Mouse (Mus musculus): ENCODE results near the gene Lcn10. TPM values are rescaled to one million over a fixed set of nuclear protein-coding genes. Genes with fewer than 3 reads are reported as not detected.

Gene Lcn10
- polyA plus RNA-seq (2012): not detected in 2 replicates

DNA sequence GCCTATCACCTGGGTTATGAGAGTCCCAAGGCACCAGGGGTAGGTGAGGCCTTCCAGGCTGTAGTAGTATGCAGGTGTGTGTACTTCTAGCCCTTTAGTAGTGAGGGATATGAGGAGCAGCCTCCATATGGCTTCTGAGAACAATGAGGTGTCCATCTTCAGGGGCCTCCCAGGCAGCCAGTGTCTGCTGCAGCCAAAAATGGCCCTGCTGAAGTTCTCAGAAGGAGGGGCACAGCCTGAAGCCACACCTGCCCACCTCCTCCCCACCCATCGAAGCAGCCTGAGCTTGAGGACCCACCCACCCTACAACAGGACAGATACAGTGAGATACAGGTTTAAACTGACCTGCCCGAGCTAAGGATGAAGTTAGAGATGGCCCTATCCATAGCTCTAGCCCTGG is at the start of gene Lcn10:
Gene Lcn10 (plus strand): TSS at position 301 of the 400 bp plus-strand sequence.
- Histone ChIP-seq H3K27me3 (ENCODE audit: control insufficient read depth) (no peaks in the 10 kb centered on the region), H3K36me3 (ENCODE audit: control insufficient read depth) (no peaks in the 10 kb centered on the region), H3K9me3 (ENCODE audit: control insufficient read depth, low read length) (no peaks in the 10 kb centered on the region), H3K4me3 (replicated peaks) (no peak within 1 kb of the TSS), H3K4me1 (ENCODE audit: control insufficient read depth) (no peaks in the 10 kb centered on the region)
- TF ChIP-seq TAL1 (IDR thresholded peaks at IDR 0.05; ENCODE audit: low read length): no peak

- H3K36me3 ChIP-seq (ENCODE audit: control insufficient read depth): no peaks in the 10 kb centered on the region
- no peak for TF ChIP-seq GATA1 (IDR thresholded peaks at IDR 0.05; ENCODE audit: low read length)
- no peak for TF ChIP-seq TAL1 (IDR thresholded peaks at IDR 0.05; ENCODE audit: low read length)
- H3K27me3 ChIP-seq (ENCODE audit: control insufficient read depth): peaks cover 2% of the 10 kb centered on the region; the same call in 1 of the 2 replicates
- H3K9me3 ChIP-seq (ENCODE audit: control insufficient read depth, low read length): no peaks in the 10 kb centered on the region
- no peaks in the 10 kb centered on the region for H3K4me1 ChIP-seq (ENCODE audit: control insufficient read depth)
- H3K4me3 ChIP-seq (replicated peaks): no peak overlapping the region
Measured at GRCm38 (mm10) chr2:25633616-25634015, 48.9 kb upstream of the Lcn10 start.

- Histone ChIP-seq H3K27me3 (ENCODE audit: control insufficient read depth) (no peaks in the 10 kb centered on the region), H3K9me3 (ENCODE audit: control insufficient read depth, low read length) (no peaks in the 10 kb centered on the region), H3K4me3 (replicated peaks) (no peak overlapping the region), H3K36me3 (ENCODE audit: control insufficient read depth) (no peaks in the 10 kb centered on the region), H3K4me1 (ENCODE audit: control insufficient read depth) (no peaks in the 10 kb centered on the region)
- TF ChIP-seq TAL1 (IDR thresholded peaks at IDR 0.05; ENCODE audit: low read length): no peak
- TF ChIP-seq GATA1 (IDR thresholded peaks at IDR 0.05; ENCODE audit: low read length): no peak
Measured at GRCm38 (mm10) chr2:25634046-25634445, 48.5 kb upstream of the Lcn10 start.

DNA sequence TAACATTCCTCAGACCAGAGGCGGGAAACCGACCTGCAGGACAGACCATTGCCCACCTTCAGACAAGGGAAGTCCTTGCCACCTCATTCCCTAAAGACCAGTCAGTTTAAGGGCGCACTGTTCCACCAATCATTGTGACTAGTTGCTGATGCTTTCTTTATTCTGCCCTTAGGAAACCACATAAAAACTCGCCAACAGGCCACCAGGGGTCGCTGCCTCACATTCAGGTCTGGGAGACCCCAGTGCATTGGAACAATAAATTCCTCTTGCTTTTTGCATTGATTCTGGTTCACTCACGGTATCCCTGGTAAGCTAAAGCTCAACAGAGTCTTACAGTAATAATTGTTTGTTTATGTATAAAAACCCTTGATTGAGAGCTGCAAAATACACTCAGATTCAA is 42.6 kb upstream of the Lcn10 start:
- Histone ChIP-seq H3K27me3 (ENCODE audit: control insufficient read depth) (no peaks in the 10 kb centered on the region), H3K4me1 (ENCODE audit: control insufficient read depth) (no peaks in the 10 kb centered on the region), H3K36me3 (ENCODE audit: control insufficient read depth) (no peaks in the 10 kb centered on the region), H3K4me3 (replicated peaks) (no peak overlapping the region), H3K9me3 (ENCODE audit: control insufficient read depth, low read length) (no peaks in the 10 kb centered on the region)
- TF ChIP-seq TAL1 (IDR thresholded peaks at IDR 0.05; ENCODE audit: low read length) (no peak), GATA1 (IDR thresholded peaks at IDR 0.05; ENCODE audit: low read length) (no peak)

DNA sequence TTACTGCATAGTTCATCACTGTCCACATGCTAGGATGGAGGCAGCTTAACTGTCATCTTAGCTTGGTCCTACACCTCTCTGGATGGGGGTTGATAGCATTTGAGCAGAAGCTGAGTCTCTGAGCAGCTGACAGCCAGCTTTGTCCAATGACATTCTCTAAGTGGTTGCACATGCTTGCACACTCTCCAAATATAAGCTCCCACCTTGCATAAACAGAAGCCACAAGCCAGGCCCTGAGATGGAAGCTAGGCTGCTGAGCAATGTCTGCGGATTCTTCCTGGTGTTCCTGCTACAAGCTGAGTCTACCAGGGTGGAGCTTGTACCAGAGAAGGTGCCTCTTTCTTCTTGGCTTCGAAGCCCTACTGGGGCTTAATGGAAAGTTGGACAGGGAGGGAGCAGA is 29.6 kb upstream of the Lcn10 start, which contains the start of gene Lcn8:
Gene Lcn8 (plus strand): TSS at position 219 of the 400 bp plus-strand sequence.
- TF ChIP-seq TAL1 (IDR thresholded peaks at IDR 0.05; ENCODE audit: low read length) (no peak), GATA1 (IDR thresholded peaks at IDR 0.05; ENCODE audit: low read length) (no peak)

DNA sequence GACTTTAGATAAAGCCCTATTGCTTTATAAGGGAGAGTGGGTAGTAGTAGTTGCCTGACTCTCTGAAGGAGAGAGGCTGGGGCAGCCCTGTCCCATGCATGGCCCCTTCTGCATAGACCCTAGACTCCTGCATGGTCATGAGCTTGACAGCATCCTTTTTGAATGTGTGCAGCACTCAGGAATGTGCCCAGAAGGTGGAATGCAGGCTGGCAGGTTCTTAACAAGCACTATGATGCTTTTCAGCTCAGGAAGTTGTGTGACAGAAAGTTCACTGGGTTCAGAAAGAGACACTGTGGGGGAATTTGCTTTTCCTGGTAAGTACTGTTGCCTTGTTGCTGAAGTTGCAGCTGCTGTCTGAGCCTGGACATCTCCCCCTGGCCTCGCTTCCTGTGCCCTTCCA is 28.0 kb upstream of the Lcn10 start:
- Histone ChIP-seq H3K4me1 (ENCODE audit: control insufficient read depth) (no peaks in the 10 kb centered on the region), H3K4me3 (replicated peaks) (no peak overlapping the region), H3K36me3 (ENCODE audit: control insufficient read depth) (no peaks in the 10 kb centered on the region), H3K9me3 (ENCODE audit: control insufficient read depth, low read length) (no peaks in the 10 kb centered on the region), H3K27me3 (ENCODE audit: control insufficient read depth) (no peaks in the 10 kb centered on the region)
- TF ChIP-seq TAL1 (IDR thresholded peaks at IDR 0.05; ENCODE audit: low read length) (no peak), GATA1 (IDR thresholded peaks at IDR 0.05; ENCODE audit: low read length) (no peak)

More for the DNA sequence above, 29.6 kb upstream of the Lcn10 start, which contains the start of gene Lcn8:
- H3K36me3 ChIP-seq (ENCODE audit: control insufficient read depth): no peaks in the 10 kb centered on the region
- no peak within 1 kb of the TSS for H3K4me3 ChIP-seq (replicated peaks)
- H3K4me1 ChIP-seq (ENCODE audit: control insufficient read depth): no peaks in the 10 kb centered on the region
- no peaks in the 10 kb centered on the region for H3K27me3 ChIP-seq (ENCODE audit: control insufficient read depth)
- H3K9me3 ChIP-seq (ENCODE audit: control insufficient read depth, low read length): no peaks in the 10 kb centered on the region

DNA sequence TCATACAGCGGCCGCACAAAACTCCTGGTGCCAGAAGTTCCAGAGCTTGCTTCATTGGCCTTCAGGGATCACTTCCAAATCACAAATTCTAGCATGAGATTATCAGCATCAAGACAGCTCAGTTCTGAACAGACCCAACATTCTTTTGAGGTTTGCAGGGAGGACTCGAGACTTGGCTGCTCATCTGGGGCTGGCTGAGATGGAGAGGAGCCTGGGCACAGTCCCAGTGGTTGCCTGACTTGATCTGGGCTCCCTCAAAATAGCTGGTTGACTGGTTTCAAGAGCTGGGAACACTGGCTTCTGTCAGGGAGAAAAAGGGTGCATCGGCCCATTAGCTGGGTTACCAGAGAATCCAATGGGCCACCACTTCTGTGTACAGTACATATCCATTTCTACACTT is 25.8 kb upstream of the Lcn10 start:
- TF ChIP-seq TAL1 (IDR thresholded peaks at IDR 0.05; ENCODE audit: low read length) (no peak), GATA1 (IDR thresholded peaks at IDR 0.05; ENCODE audit: low read length) (no peak)
- H3K4me3 ChIP-seq (replicated peaks): no peak overlapping the region
- H3K4me1 ChIP-seq (ENCODE audit: control insufficient read depth): no peaks in the 10 kb centered on the region
- no peaks in the 10 kb centered on the region for H3K27me3 ChIP-seq (ENCODE audit: control insufficient read depth)
- no peaks in the 10 kb centered on the region for H3K9me3 ChIP-seq (ENCODE audit: control insufficient read depth, low read length)
- no peaks in the 10 kb centered on the region for H3K36me3 ChIP-seq (ENCODE audit: control insufficient read depth)

- no peaks in the 10 kb centered on the region for H3K4me1 ChIP-seq (ENCODE audit: control insufficient read depth)
- no peaks in the 10 kb centered on the region for H3K9me3 ChIP-seq (ENCODE audit: control insufficient read depth, low read length)
- H3K27me3 ChIP-seq (ENCODE audit: control insufficient read depth): no peaks in the 10 kb centered on the region
- no peaks in the 10 kb centered on the region for H3K36me3 ChIP-seq (ENCODE audit: control insufficient read depth)
- no peak overlapping the region for H3K4me3 ChIP-seq (replicated peaks)
- no peak for TF ChIP-seq TAL1 (IDR thresholded peaks at IDR 0.05; ENCODE audit: low read length)
- TF ChIP-seq GATA1 (IDR thresholded peaks at IDR 0.05; ENCODE audit: low read length): no peak
Measured at GRCm38 (mm10) chr2:25657246-25657645, 25.3 kb upstream of the Lcn10 start.

- H3K4me3 ChIP-seq (replicated peaks): no peak within 1 kb of the TSS
- TF ChIP-seq TAL1 (IDR thresholded peaks at IDR 0.05; ENCODE audit: low read length): no peak
- no peak for TF ChIP-seq GATA1 (IDR thresholded peaks at IDR 0.05; ENCODE audit: low read length)
- H3K9me3 ChIP-seq (ENCODE audit: control insufficient read depth, low read length): no peaks in the 10 kb centered on the region
- no peaks in the 10 kb centered on the region for H3K36me3 ChIP-seq (ENCODE audit: control insufficient read depth)
- H3K27me3 ChIP-seq (ENCODE audit: control insufficient read depth): no peaks in the 10 kb centered on the region
- H3K4me1 ChIP-seq (ENCODE audit: control insufficient read depth): no peaks in the 10 kb centered on the region
Measured at GRCm38 (mm10) chr2:25657652-25658051, 24.9 kb upstream of the Lcn10 start, which contains the start of gene Lcn5. Gene Lcn5 (plus strand): TSS chr2:25657952.

DNA sequence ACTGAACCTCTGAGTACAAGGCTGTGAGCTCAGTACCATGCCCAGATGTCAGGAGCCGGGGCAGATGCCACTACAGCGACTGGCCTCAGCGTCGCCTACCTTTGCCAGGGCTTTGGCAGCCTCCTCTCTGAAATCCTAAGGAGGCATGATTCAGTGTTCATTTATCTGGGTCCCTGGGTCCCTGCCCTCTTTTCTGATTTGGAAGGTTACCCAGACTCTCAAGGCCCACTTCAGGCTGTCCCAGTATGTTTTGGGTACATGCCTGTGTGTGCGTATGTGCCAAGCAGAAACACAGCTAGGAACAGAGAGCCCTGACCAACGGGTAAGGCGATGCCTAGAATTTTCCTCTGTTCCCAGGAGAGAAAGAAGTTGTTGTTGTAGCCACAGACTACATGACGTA is 22.2 kb upstream of the Lcn10 start:
- Histone ChIP-seq H3K27me3 (ENCODE audit: control insufficient read depth) (no peaks in the 10 kb centered on the region), H3K4me3 (replicated peaks) (no peak overlapping the region), H3K9me3 (ENCODE audit: control insufficient read depth, low read length) (no peaks in the 10 kb centered on the region), H3K4me1 (ENCODE audit: control insufficient read depth) (no peaks in the 10 kb centered on the region), H3K36me3 (ENCODE audit: control insufficient read depth) (no peaks in the 10 kb centered on the region)
- TF ChIP-seq GATA1 (IDR thresholded peaks at IDR 0.05; ENCODE audit: low read length) (no peak), TAL1 (IDR thresholded peaks at IDR 0.05; ENCODE audit: low read length) (no peak)

Measured in erythroblast, embryonic 14.5 days (primary cell).